Mouse (Mus musculus): Measurements from ENCODE around the gene Swt1. TPM values are rescaled to one million over a fixed set of nuclear protein-coding genes. Genes with fewer than 3 reads are reported as not detected.
"Not testable (repeated sequence)": the region's sequence is repeated elsewhere in the genome, so short reads cannot be mapped to it uniquely, and the experiment has no call there.

The Swt1 gene
- 25.1 and 25.6 TPM in 2 replicates for polyA plus RNA-seq (2015; fragmentation: Nextera tagmentation; extraction: Ambion mirVana)

DNA sequence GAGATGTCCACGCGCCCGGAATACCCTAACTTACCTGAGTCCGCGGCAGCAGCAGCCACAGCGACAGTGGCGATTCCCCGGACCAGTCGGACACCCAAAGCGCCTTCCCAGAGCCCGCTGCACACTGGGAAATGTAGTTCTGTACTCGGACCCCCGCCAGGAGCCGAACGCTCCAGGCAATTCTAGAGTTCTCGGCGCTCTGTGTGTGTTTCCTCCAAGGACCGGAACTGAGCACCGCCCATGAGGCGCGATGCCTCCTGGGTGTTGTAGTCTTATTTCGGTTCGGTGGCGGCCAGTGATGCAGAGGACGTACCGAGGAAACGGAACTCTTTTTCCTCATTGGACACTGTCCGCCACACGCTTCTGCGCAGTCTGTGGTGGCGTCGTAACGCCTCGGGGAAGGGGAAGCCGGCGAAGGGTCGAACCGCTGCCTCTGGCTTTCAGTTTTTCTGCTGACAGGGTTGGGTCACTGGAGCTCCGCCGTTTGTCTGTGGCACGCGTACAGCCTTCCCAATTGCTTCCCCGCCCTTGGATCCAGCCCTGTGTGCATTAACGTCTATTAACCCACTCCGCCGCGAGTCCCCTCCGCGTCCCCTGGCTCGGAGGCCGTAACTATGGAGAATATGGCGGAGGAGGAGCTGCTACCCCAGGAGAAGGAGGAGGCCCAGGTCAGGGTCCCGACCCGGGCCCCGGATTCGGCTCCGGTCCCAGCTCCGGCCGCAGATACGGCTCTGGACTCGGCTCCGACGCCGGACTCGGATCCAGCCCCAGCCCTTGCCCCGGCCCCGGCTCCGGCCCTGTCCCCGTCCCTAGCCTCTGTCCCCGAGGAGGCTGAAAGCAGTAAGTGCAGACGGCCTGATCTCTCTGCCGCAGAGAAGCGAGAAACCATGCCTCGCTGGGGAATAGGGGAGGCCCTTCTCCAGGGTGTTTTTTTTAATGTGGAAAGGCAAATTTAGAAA is at the start of gene Swt1, which contains the start of gene Trmt1l:
Swt1 (minus strand) TSS at position 193 of the 959 bp plus-strand sequence.
Trmt1l (plus strand) TSS at position 280 of the 959 bp plus-strand sequence.
- no peaks in the 10 kb centered on the region for H3K27me3 ChIP-seq (ENCODE audit: control insufficient read depth, insufficient read depth, low read length)
- no peaks in the 10 kb centered on the region for H3K4me1 ChIP-seq (replicated peaks; ENCODE audit: control insufficient read depth, insufficient read depth)
- peak within 1 kb of the TSS; percentile 98 for H3K27ac ChIP-seq (replicated peaks)
- DNase-seq (ENCODE audit: low spot score) (peak; percentile 98), ATAC-seq (ENCODE audit: low FRiP score, low TSS enrichment) (peak; percentile 100)
- under 1% methylated on average over 73 of the region's 74 CpGs for WGBS
- peak within 1 kb of the TSS; percentile 91 for H3K4me3 ChIP-seq (ENCODE audit: low read depth, low read length)
- peak within 1 kb of the TSS; percentile 95 for H3K9ac ChIP-seq (ENCODE audit: low read length)
- H3K36me3 ChIP-seq (ENCODE audit: control insufficient read depth, insufficient read depth, low read length) = no peaks in the 10 kb centered on the region; the same call in 1 of the 2 replicates
- peak within 1 kb of the TSS; percentile 72 for H3K4me2 ChIP-seq (replicated peaks; ENCODE audit: low read depth)
- TF ChIP-seq EP300 (optimal IDR thresholded peaks at IDR 0.05) = no peak
- TF ChIP-seq CTCF (IDR thresholded peaks at IDR 0.05; ENCODE audit: low read depth) = no peak
- no peaks in the 10 kb centered on the region for H3K9me3 ChIP-seq (ENCODE audit: control insufficient read depth, low read length)

GRCm38 (mm10) chr1:151472386-151472785 is 44.1 kb upstream of the Swt1 start:
- H3K9me3 ChIP-seq (ENCODE audit: control insufficient read depth, low read length); ATAC-seq (ENCODE audit: low FRiP score, low TSS enrichment); H3K4me2 ChIP-seq (replicated peaks; ENCODE audit: low read depth); H3K27ac ChIP-seq (replicated peaks); H3K4me1 ChIP-seq (replicated peaks; ENCODE audit: control insufficient read depth, insufficient read depth); H3K4me3 ChIP-seq (ENCODE audit: low read depth, low read length); H3K9ac ChIP-seq (ENCODE audit: low read length); H3K27me3 ChIP-seq (ENCODE audit: control insufficient read depth, insufficient read depth, low read length); DNase-seq (ENCODE audit: low spot score): not testable (repeated sequence)
- WGBS = 92% methylated on average over 8 of the region's 8 CpGs
- H3K36me3 ChIP-seq (ENCODE audit: control insufficient read depth, insufficient read depth, low read length) = peaks cover 29% of the 10 kb centered on the region

- Histone ChIP-seq H3K27ac (replicated peaks) (no peak overlapping the region), H3K36me3 (ENCODE audit: control insufficient read depth, insufficient read depth, low read length) (peaks cover 26% of the 10 kb centered on the region), H3K4me3 (ENCODE audit: low read depth, low read length) (no peak overlapping the region), H3K4me2 (replicated peaks; ENCODE audit: low read depth) (no peak overlapping the region), H3K9ac (ENCODE audit: low read length) (no peak overlapping the region), H3K4me1 (replicated peaks; ENCODE audit: control insufficient read depth, insufficient read depth) (no peaks in the 10 kb centered on the region), H3K27me3 (ENCODE audit: control insufficient read depth, insufficient read depth, low read length) (no peaks in the 10 kb centered on the region), H3K9me3 (ENCODE audit: control insufficient read depth, low read length) (no peaks in the 10 kb centered on the region)
- 62% methylated on average over 7 of the region's 7 CpGs for WGBS
- TF ChIP-seq CTCF (IDR thresholded peaks at IDR 0.05; ENCODE audit: low read depth) (no peak), EP300 (optimal IDR thresholded peaks at IDR 0.05) (no peak)
- DNase-seq (ENCODE audit: low spot score) (no peak), ATAC-seq (ENCODE audit: low FRiP score, low TSS enrichment) (no peak)
These were observed 43.2 kb upstream of the Swt1 start for GRCm38 (mm10) chr1:151471429-151471828.

DNA sequence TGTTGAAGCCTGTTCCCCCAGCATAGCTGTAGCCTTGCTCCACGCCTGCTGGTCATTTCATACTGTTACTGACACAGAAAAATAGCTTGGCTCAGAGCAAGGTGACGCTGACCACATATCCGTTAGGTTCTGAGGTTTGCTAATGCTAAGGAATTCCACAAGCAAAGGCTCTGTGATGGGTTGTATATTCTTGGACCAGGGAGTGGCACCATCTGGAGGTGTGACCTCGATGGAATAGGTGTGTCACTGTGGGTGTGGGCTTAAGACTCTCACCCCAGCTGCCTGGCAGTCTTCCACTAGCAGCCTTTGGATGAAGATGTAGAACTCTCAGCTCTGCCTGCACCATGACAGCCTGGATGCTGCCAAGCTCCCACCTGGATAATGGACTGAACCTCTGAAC is 38.3 kb upstream of the Swt1 start:
- DNase-seq (ENCODE audit: low spot score) = no peak
- no peaks in the 10 kb centered on the region for H3K4me1 ChIP-seq (replicated peaks; ENCODE audit: control insufficient read depth, insufficient read depth)

DNA sequence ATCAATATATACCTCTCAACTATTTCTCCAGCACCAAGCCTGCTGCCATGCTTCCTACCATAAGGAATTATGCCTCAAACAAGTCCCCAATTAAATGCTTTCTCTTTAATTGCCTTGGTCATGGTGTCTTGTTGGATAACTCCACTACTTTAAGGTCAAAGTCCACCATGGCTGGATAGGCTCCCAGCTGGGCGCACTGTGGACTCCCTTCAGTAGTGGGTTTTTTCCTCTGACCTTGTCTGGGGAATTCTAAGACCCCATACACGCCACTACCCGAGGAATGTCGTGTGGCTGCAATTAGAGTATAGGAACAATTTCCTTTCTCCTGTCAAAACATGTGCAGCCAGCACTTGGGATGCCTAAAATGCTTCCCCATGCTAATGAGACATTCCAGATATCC is 36.7 kb upstream of the Swt1 start:
- Histone ChIP-seq H3K9me3 (ENCODE audit: control insufficient read depth, low read length) (no peaks in the 10 kb centered on the region), H3K27me3 (ENCODE audit: control insufficient read depth, insufficient read depth, low read length) (no peaks in the 10 kb centered on the region), H3K9ac (ENCODE audit: low read length) (no peak overlapping the region), H3K36me3 (ENCODE audit: control insufficient read depth, insufficient read depth, low read length) (peaks cover 2% of the 10 kb centered on the region; the same call in 1 of the 2 replicates), H3K27ac (replicated peaks) (no peak overlapping the region), H3K4me3 (ENCODE audit: low read depth, low read length) (no peak overlapping the region), H3K4me1 (replicated peaks; ENCODE audit: control insufficient read depth, insufficient read depth) (no peaks in the 10 kb centered on the region), H3K4me2 (replicated peaks; ENCODE audit: low read depth) (no peak overlapping the region)
- DNase-seq (ENCODE audit: low spot score) (no peak), ATAC-seq (ENCODE audit: low FRiP score, low TSS enrichment) (no peak)
- 68% methylated on average over 4 of the region's 4 CpGs for WGBS
- TF ChIP-seq EP300 (optimal IDR thresholded peaks at IDR 0.05) (no peak), CTCF (IDR thresholded peaks at IDR 0.05; ENCODE audit: low read depth) (no peak)

More for the DNA sequence above, 38.3 kb upstream of the Swt1 start:
- Histone ChIP-seq H3K27me3 (ENCODE audit: control insufficient read depth, insufficient read depth, low read length) (no peaks in the 10 kb centered on the region), H3K27ac (replicated peaks) (no peak overlapping the region), H3K9ac (ENCODE audit: low read length) (no peak overlapping the region), H3K36me3 (ENCODE audit: control insufficient read depth, insufficient read depth, low read length) (peaks cover 3% of the 10 kb centered on the region), H3K9me3 (ENCODE audit: control insufficient read depth, low read length) (no peaks in the 10 kb centered on the region), H3K4me3 (ENCODE audit: low read depth, low read length) (no peak overlapping the region), H3K4me2 (replicated peaks; ENCODE audit: low read depth) (no peak overlapping the region)
- no peak for TF ChIP-seq EP300 (optimal IDR thresholded peaks at IDR 0.05)
- no peak for TF ChIP-seq CTCF (IDR thresholded peaks at IDR 0.05; ENCODE audit: low read depth)
- WGBS = 63% methylated on average over 4 of the region's 4 CpGs
- ATAC-seq (ENCODE audit: low FRiP score, low TSS enrichment) = no peak

GRCm38 (mm10) chr1:151461265-151461664 is 33.0 kb upstream of the Swt1 start:
- no peak overlapping the region for H3K27ac ChIP-seq (replicated peaks)
- H3K27me3 ChIP-seq (ENCODE audit: control insufficient read depth, insufficient read depth, low read length) = no peaks in the 10 kb centered on the region
- H3K4me3 ChIP-seq (ENCODE audit: low read depth, low read length) = no peak overlapping the region
- TF ChIP-seq CTCF (IDR thresholded peaks at IDR 0.05; ENCODE audit: low read depth) (peak; percentile 48), EP300 (optimal IDR thresholded peaks at IDR 0.05) (no peak)
- ATAC-seq (ENCODE audit: low FRiP score, low TSS enrichment) = no peak
- H3K9me3 ChIP-seq (ENCODE audit: control insufficient read depth, low read length) = no peaks in the 10 kb centered on the region
- no peak overlapping the region for H3K4me2 ChIP-seq (replicated peaks; ENCODE audit: low read depth)
- H3K4me1 ChIP-seq (replicated peaks; ENCODE audit: control insufficient read depth, insufficient read depth) = no peaks in the 10 kb centered on the region
- DNase-seq (ENCODE audit: low spot score) = no peak
- peaks cover 2% of the 10 kb centered on the region; the same call in 1 of the 2 replicates for H3K36me3 ChIP-seq (ENCODE audit: control insufficient read depth, insufficient read depth, low read length)
- H3K9ac ChIP-seq (ENCODE audit: low read length) = no peak overlapping the region
- WGBS = 84% methylated on average over 9 of the region's 9 CpGs

Measured in stomach, postnatal 0 days (tissue).